Mouse (Mus musculus) cortical plate, adult 2 months (tissue): Measurements from ENCODE around the gene Dcst1. TPM values are rescaled to one million over a fixed set of nuclear protein-coding genes. Genes with fewer than 3 reads are reported as not detected.

ENCODE experiments used
- H3K27ac ChIP-seq: fragments of 200-500 bp; 2 replicates; pipeline ENCODE4 v1.5.1; 2012; ENCODE audit warnings: low read length, control low read depth, inconsistent platforms; ENCODE audit not compliant: insufficient read depth
- H3K4me1 ChIP-seq: fragments of 200-500 bp; 2 replicates; pipeline ENCODE4 v1.6.1; 2011; ENCODE audit warnings: low read length; ENCODE audit not compliant: control insufficient read depth, insufficient read depth
- H3K4me3 ChIP-seq: fragments of 200-500 bp; 2 replicates; pipeline ENCODE4 v1.5.1; 2011; ENCODE audit warnings: mild to moderate bottlenecking, low read length, control low read depth; ENCODE audit not compliant: insufficient read depth
- CTCF ChIP-seq: fragments of 200-500 bp; IDR thresholded peaks from 2 replicates; pipeline ENCODE4 v1.5.1; 2011; ENCODE audit warnings: mild to moderate bottlenecking, control low read depth, low read length; ENCODE audit not compliant: insufficient read depth; ENCODE audit errors: extremely low read depth
- POLR2A ChIP-seq: fragments of 200-500 bp; IDR thresholded peaks from 2 replicates; pipeline ENCODE4 v1.6.1; 2011; ENCODE audit warnings: mild to moderate bottlenecking, low read length, control low read depth; ENCODE audit not compliant: insufficient read depth; ENCODE audit errors: extremely low read depth
- polyA plus RNA-seq: library from polyadenylated mRNA; depleted of rRNA; stranded (reverse); fragments of >200 nt; gene quantifications from 2 replicates; pipeline ENCODE4 v1.2.3, GENCODE M21; 2012

Dcst1 gene
- polyA plus RNA-seq, 1 experiment: not detected

DNA sequence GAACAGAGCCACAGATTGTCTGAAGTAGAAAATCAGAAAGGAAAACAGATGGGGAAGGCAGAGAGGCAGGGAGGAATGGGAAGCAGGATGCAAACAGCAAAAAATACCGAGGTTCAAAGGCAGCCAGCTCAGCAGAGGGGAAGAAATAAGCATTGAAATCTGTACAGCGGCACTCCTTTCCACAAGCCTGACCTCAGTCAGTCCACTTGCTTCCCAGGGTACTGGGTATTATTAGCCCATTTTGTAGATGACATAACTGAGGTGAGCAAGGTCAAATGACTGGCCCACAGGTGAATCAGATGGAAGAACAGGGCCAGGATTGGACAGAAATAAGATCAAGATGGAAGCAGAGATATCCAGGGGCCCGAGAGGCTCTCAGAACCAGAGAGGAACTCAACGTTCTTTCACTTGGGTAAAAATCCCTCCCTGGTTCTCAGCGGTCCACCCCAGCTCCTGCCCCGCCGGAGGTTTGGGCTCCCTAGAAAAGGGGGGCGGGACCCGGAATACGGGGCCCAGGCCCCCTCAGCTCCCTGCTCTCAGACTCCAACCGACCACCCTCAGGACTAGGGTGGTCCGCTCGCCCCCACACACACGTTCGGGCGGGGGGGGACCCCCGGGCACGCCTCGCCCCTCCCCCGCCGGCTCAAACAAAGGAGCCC is 27.9 kb downstream of the Dcst1 start:
- Histone ChIP-seq H3K27ac (no peak overlapping the region), H3K4me3 (peak overlapping the region; percentile 34), H3K4me1 (no peaks in the 10 kb centered on the region)
- TF ChIP-seq CTCF (no peak), POLR2A (no peak)

GRCm38 (mm10) chr3:89336529-89336928 is 28.5 kb downstream of the Dcst1 start:
- no peak overlapping the region for H3K27ac ChIP-seq
- no peaks in the 10 kb centered on the region for H3K4me1 ChIP-seq
- TF ChIP-seq POLR2A (no peak), CTCF (no peak)
- H3K4me3 ChIP-seq: no peak overlapping the region

DNA sequence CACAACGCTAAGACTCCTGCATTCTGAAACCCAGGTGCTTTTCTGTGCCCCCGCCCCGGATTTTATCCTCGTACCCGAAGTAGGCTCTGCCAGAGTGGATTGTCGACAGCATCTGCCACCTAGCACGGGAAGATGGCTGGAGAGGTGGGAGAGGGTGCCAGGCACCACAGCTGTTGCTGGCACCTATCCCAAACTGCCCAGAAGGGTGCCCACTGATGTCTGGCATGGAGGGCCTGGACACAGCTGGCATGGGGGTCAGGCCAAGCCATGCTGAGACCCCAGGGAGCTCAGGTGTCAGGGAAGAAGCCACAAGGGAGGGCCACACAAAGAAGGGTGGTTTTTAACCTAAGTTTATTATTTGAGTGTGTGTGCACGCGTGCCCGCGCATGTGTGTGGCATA is 32.0 kb downstream of the Dcst1 start:
- no peak overlapping the region for H3K27ac ChIP-seq
- no peaks in the 10 kb centered on the region for H3K4me1 ChIP-seq
- no peak overlapping the region for H3K4me3 ChIP-seq
- TF ChIP-seq POLR2A (no peak), CTCF (no peak)

DNA sequence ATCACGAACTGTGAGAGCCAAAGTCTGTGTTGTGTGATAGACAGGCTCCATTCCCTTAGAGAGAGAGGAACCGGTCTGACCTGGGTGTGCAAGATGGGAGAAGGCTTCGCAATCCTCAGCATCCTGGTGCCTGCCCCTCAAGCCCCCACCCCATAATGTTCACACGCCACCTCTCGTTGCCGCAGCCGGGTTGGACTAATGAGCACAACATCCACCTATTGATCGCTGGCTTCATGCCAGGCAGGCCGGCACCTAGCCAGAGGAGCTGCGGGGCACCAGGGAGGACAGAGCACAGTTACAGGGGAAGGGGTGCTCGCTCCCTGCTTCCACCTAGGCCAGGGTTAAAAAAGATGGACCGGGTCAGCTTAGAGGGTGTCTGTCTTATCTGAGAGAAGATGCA is 32.6 kb downstream of the Dcst1 start:
- TF ChIP-seq CTCF: no peak
- no peak for TF ChIP-seq POLR2A
- no peak overlapping the region for H3K27ac ChIP-seq
- H3K4me1 ChIP-seq: no peaks in the 10 kb centered on the region
- no peak overlapping the region for H3K4me3 ChIP-seq

DNA sequence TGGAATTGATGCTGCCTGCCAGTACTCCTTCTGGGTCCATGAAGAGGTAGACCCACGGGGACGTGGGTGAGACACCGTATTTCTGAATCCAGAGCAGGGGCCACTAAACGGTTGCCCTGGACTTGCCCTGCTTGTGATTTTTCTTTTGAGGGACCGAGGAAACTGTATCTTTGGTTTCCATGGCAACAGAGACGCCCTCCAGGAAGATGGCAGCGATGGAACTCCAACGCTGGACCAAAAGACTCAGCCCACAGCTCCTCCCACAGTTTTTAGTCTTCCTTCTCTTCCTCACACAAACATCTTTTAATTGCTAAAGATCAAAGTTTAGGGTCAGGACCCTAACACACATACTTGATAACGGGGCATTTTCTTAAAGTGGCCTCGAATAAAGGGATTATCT is 33.0 kb downstream of the Dcst1 start:
- H3K4me3 ChIP-seq: no peak overlapping the region
- H3K4me1 ChIP-seq: no peaks in the 10 kb centered on the region
- TF ChIP-seq CTCF: no peak
- no peak for TF ChIP-seq POLR2A
- no peak overlapping the region for H3K27ac ChIP-seq

- no peaks in the 10 kb centered on the region for H3K4me1 ChIP-seq
- H3K4me3 ChIP-seq: no peak overlapping the region
- no peak overlapping the region for H3K27ac ChIP-seq
- TF ChIP-seq CTCF: no peak
- no peak for TF ChIP-seq POLR2A
These were observed 33.5 kb downstream of the Dcst1 start for GRCm38 (mm10) chr3:89331561-89331960.

- TF ChIP-seq POLR2A: no peak
- no peak for TF ChIP-seq CTCF
- H3K27ac ChIP-seq: no peak overlapping the region
- H3K4me1 ChIP-seq: no peaks in the 10 kb centered on the region
- H3K4me3 ChIP-seq: no peak overlapping the region
These were observed 34.1 kb downstream of the Dcst1 start for GRCm38 (mm10) chr3:89330948-89331347.

DNA sequence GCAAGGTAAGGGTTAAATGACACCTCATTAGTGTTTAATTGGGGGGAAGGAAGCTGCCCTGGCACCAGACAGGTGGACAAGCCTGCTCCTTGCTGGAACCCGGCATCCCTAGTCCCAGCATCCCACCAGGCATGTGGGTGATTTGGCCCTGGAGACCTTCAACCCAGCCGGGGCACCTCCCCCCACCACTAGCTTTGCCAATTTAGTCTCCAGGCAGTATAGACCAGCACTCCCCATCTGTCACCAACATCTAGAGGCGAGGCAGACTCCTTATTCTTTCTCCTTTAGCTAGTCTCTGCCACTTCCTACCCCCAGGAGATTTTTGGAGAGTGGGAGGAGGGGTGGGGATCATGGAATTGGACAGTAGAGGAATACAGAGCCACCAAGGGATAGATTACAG is 34.7 kb downstream of the Dcst1 start:
- H3K4me3 ChIP-seq: no peak overlapping the region
- no peak overlapping the region for H3K27ac ChIP-seq
- H3K4me1 ChIP-seq: no peaks in the 10 kb centered on the region
- TF ChIP-seq POLR2A: no peak
- TF ChIP-seq CTCF: no peak

- no peak overlapping the region for H3K27ac ChIP-seq
- H3K4me1 ChIP-seq: no peaks in the 10 kb centered on the region
- no peak for TF ChIP-seq CTCF
- TF ChIP-seq POLR2A: no peak
- H3K4me3 ChIP-seq: no peak overlapping the region
These were observed 36.4 kb downstream of the Dcst1 start for GRCm38 (mm10) chr3:89328623-89329022.

GRCm38 (mm10) chr3:89327371-89327870 is 37.6 kb downstream of the Dcst1 start:
- Histone ChIP-seq H3K27ac (no peak overlapping the region), H3K4me1 (no peaks in the 10 kb centered on the region), H3K4me3 (no peak overlapping the region)
- TF ChIP-seq POLR2A (no peak), CTCF (no peak)

- Histone ChIP-seq H3K27ac (no peak overlapping the region), H3K4me1 (no peaks in the 10 kb centered on the region), H3K4me3 (no peak overlapping the region)
- TF ChIP-seq POLR2A (no peak), CTCF (no peak)
These were observed 39.2 kb downstream of the Dcst1 start for GRCm38 (mm10) chr3:89325882-89326281.
